Mouse (Mus musculus) lung, adult 2 months (tissue): ENCODE data around the gene Paox.
A peak's percentile ranks its signal among the peaks of the same experiment; 100 is the strongest.

Experiments used
- CTCF ChIP-seq: fragments of 200-500 bp; IDR thresholded peaks from 2 replicates; pipeline ENCODE4 v1.5.1; 2011; ENCODE audit warnings: mild to moderate bottlenecking, low read length, control low read depth; ENCODE audit not compliant: insufficient read depth
- POLR2A ChIP-seq: fragments of 200-500 bp; IDR thresholded peaks from 2 replicates; pipeline ENCODE4 v1.6.1; 2011; ENCODE audit warnings: low read depth, mild to moderate bottlenecking, control low read depth, low read length, borderline replicate concordance; ENCODE audit errors: extremely low read depth

- TF ChIP-seq CTCF = peak; percentile 92
- no peak for TF ChIP-seq POLR2A
Observed at GRCm38 (mm10) chr7:140141350-140141749, 25.8 kb downstream of the Paox start.
